ENCODE assay signal across 21 mouse cellular contexts in genomic region chr12:79687683-79688386, GRCm38 (mm10).
DNase-seq lines count a peak whose midpoint lies in the region; ATAC-seq lines count a peak whose summit lies in the region.
"Had no signal": no experiment of that assay in that cellular context is flagged by ENCODE, and none has a peak within 500 bp of the region (broad histone marks: within the 10 kb centered on the region; RNA-seq: fewer than 3 reads in every experiment).

No protein-coding gene starts in this region.

- DNase-seq in forebrain, embryonic 10.5 days (ENCODE audit: extremely low spot score, low spot score), result no peak
- DNase-seq in kidney, postnatal 25 days, result no peak
- peak; percentile 59 for DNase-seq in testis, postnatal 14 days (ENCODE audit: low spot score)
- no peak for DNase-seq in testis, postnatal 10 days (ENCODE audit: low spot score)
- DNase-seq in left cerebral cortex, postnatal 10 days (ENCODE audit: extremely low spot score in 1 of 2, low spot score in 2 of 2), result no peak
- no peak for DNase-seq in frontal cortex, postnatal 10 days (ENCODE audit: low spot score in 2 of 2)
- DNase-seq: adrenal gland, adult 8-10 months; cerebellum, postnatal 10 days; heart, adult 18-20 months; kidney, adult 11 months; lung, adult 2 months; thymus, postnatal 14 days had no signal

- H3K27ac ChIP-seq in forebrain, embryonic 10.5 days, result peak overlapping the region; percentile 36
- H3K27ac ChIP-seq in forebrain, embryonic 16.5 days (ENCODE audit: low read length), result no peak overlapping the region
- peak overlapping the region; percentile 78 for H3K27ac ChIP-seq in kidney, embryonic 16.5 days (ENCODE audit: low read length)
- H3K27ac ChIP-seq: forebrain, embryonic 15.5 days; heart, embryonic 15.5 days; hindbrain, embryonic 12.5 days; left cerebral cortex, adult 2 months; limb, embryonic 13.5 days had no signal

- intact Hi-C loops in left cerebral cortex, postnatal 10 days (cut with DNase I), result no loop called here

- no peaks in the 10 kb centered on the region for H3K36me3 ChIP-seq in forebrain, embryonic 10.5 days (replicated peaks)
- H3K36me3 ChIP-seq in forebrain, embryonic 16.5 days (ENCODE audit: control insufficient read depth, insufficient read depth), result no peaks in the 10 kb centered on the region
- no peaks in the 10 kb centered on the region for H3K36me3 ChIP-seq in kidney, embryonic 16.5 days (ENCODE audit: insufficient read depth, low read length)
- H3K36me3 ChIP-seq: forebrain, embryonic 15.5 days; heart, embryonic 15.5 days; hindbrain, embryonic 12.5 days; limb, embryonic 13.5 days had no signal

- ATAC-seq in forebrain, embryonic 16.5 days, result no peak
- ATAC-seq in kidney, embryonic 16.5 days (ENCODE audit: low FRiP score, low TSS enrichment), result peak; percentile 68
- ATAC-seq: forebrain, embryonic 15.5 days; midbrain, embryonic 16.5 days had no signal

- no peaks in the 10 kb centered on the region for H3K9me3 ChIP-seq in forebrain, embryonic 10.5 days
- no peaks in the 10 kb centered on the region for H3K9me3 ChIP-seq in forebrain, embryonic 16.5 days (ENCODE audit: control insufficient read depth, low read length)
- no peaks in the 10 kb centered on the region for H3K9me3 ChIP-seq in kidney, embryonic 16.5 days (ENCODE audit: low read length)
- H3K9me3 ChIP-seq: forebrain, embryonic 15.5 days; heart, embryonic 15.5 days; hindbrain, embryonic 12.5 days; limb, embryonic 13.5 days had no signal

- no peak overlapping the region for H3K9ac ChIP-seq in forebrain, embryonic 16.5 days (replicated peaks; ENCODE audit: low read depth, low read length)
- no peak overlapping the region for H3K9ac ChIP-seq in kidney, embryonic 16.5 days (replicated peaks; ENCODE audit: low read length)
- H3K9ac ChIP-seq: forebrain, embryonic 15.5 days; heart, embryonic 15.5 days; hindbrain, embryonic 12.5 days; limb, embryonic 13.5 days had no signal

- 79% methylated on average over 7 of the region's 7 CpGs for WGBS in forebrain, embryonic 10.5 days
- 75% methylated on average over 7 of the region's 7 CpGs for WGBS in forebrain, embryonic 16.5 days
- WGBS in kidney, embryonic 16.5 days, result 32% methylated on average over 7 of the region's 7 CpGs

- no peak overlapping the region for H3K4me2 ChIP-seq in forebrain, embryonic 16.5 days (ENCODE audit: low read length)
- H3K4me2 ChIP-seq in kidney, embryonic 16.5 days (replicated peaks; ENCODE audit: low read depth, low read length), result no peak overlapping the region
- H3K4me2 ChIP-seq: forebrain, embryonic 15.5 days; heart, embryonic 15.5 days; hindbrain, embryonic 12.5 days; limb, embryonic 13.5 days had no signal

- no peak overlapping the region for H3K4me3 ChIP-seq in forebrain, embryonic 10.5 days
- H3K4me3 ChIP-seq in forebrain, embryonic 16.5 days (replicated peaks; ENCODE audit: low read length), result no peak overlapping the region
- H3K4me3 ChIP-seq in kidney, embryonic 16.5 days (ENCODE audit: low read length), result no peak overlapping the region
- H3K4me3 ChIP-seq: erythroblast, embryonic 14.5 days; forebrain, embryonic 15.5 days; heart, embryonic 15.5 days; hindbrain, embryonic 12.5 days; left cerebral cortex, adult 2 months; limb, embryonic 13.5 days had no signal

- H3K27me3 ChIP-seq in forebrain, embryonic 10.5 days (ENCODE audit: poor library complexity, severe bottlenecking), result no peaks in the 10 kb centered on the region
- no peaks in the 10 kb centered on the region for H3K27me3 ChIP-seq in forebrain, embryonic 16.5 days (replicated peaks; ENCODE audit: control insufficient read depth, insufficient read depth, low read length)
- H3K27me3 ChIP-seq in kidney, embryonic 16.5 days (ENCODE audit: insufficient read depth, low read length), result no peaks in the 10 kb centered on the region
- H3K27me3 ChIP-seq: forebrain, embryonic 15.5 days; heart, embryonic 15.5 days; hindbrain, embryonic 12.5 days; limb, embryonic 13.5 days had no signal

- H3K4me1 ChIP-seq in forebrain, embryonic 10.5 days, result peaks cover 46% of the 10 kb centered on the region
- no peaks in the 10 kb centered on the region for H3K4me1 ChIP-seq in forebrain, embryonic 16.5 days (replicated peaks; ENCODE audit: control insufficient read depth, insufficient read depth, low read length)
- H3K4me1 ChIP-seq in kidney, embryonic 16.5 days (ENCODE audit: insufficient read depth, low read length), result peaks cover 39% of the 10 kb centered on the region
